Mouse (Mus musculus) lung, postnatal 0 days (tissue): ENCODE results near the gene Abcg5. TPM values are rescaled to one million over a fixed set of nuclear protein-coding genes. Genes with fewer than 3 reads are reported as not detected.

ENCODE experiments used
- ATAC-seq: fragments of 200-750 bp; cut with Nextera tagmentation; 2 replicates; pipeline ENCODE4 v1.8.0; 2017; ENCODE audit warnings: moderate library complexity
- DNase-seq: peaks from one replicate; pipeline ENCODE4 v3.0.0-alpha.2; 2016; ENCODE audit warnings: low spot score
- H3K27ac ChIP-seq: fragments of 300-500 bp; sonication (generic); 2 replicates; pipeline ENCODE4 v1.5.1; 2014; ENCODE audit warnings: antibody characterized with exemption, mild to moderate bottlenecking, low read length, mixed read lengths
- H3K27me3 ChIP-seq: fragments of 300-500 bp; sonication (generic); replicated peaks from 2 replicates; pipeline ENCODE4 v1.6.1; 2014; ENCODE audit warnings: low read length, mixed read lengths; ENCODE audit not compliant: insufficient read depth
- H3K36me3 ChIP-seq: fragments of 300-500 bp; sonication (generic); 2 replicates; pipeline ENCODE4 v1.6.1; 2014; ENCODE audit warnings: low read length, mixed read lengths; ENCODE audit not compliant: insufficient read depth
- H3K4me1 ChIP-seq: fragments of 300-500 bp; sonication (generic); 2 replicates; pipeline ENCODE4 v1.6.1; 2014; ENCODE audit warnings: antibody characterized with exemption, low read depth, low read length, mixed read lengths; ENCODE audit not compliant: insufficient read depth
- H3K4me2 ChIP-seq: fragments of 300-500 bp; sonication (generic); replicated peaks from 2 replicates; pipeline ENCODE4 v1.6.1; 2014; ENCODE audit warnings: low read depth, mild to moderate bottlenecking, low read length, moderate library complexity, mixed read lengths
- H3K4me3 ChIP-seq: fragments of 300-500 bp; sonication (generic); 2 replicates; pipeline ENCODE4 v1.5.1; 2014; ENCODE audit warnings: low read depth, low read length
- H3K9ac ChIP-seq: fragments of 300-500 bp; sonication (generic); replicated peaks from 2 replicates; pipeline ENCODE4 v1.6.1; 2014; ENCODE audit warnings: low read depth, mild to moderate bottlenecking
- H3K9me3 ChIP-seq: fragments of 300-500 bp; sonication (generic); 2 replicates; pipeline ENCODE4 v1.6.1; 2016; ENCODE audit warnings: low read length, mixed read lengths
- CTCF ChIP-seq: IDR thresholded peaks from 2 replicates; pipeline ENCODE4 v1.5.1; 2016; ENCODE audit warnings: antibody characterized with exemption, mild to moderate bottlenecking
- EP300 ChIP-seq: IDR thresholded peaks from 2 replicates; pipeline ENCODE4 v1.6.1; 2016; ENCODE audit warnings: antibody characterized with exemption, mild to moderate bottlenecking, control low read depth
- WGBS: fragments of 180-500 bp; shearing (Covaris S2); extraction: QIAGEN DNeasy Blood & Tissue Kit; methylation state at CpG from one replicate; pipeline ENCODE4 v1.1.7; 2014; 5-methylcytosine and 5-hydroxymethylcytosine counted together
- polyA plus RNA-seq: library from polyadenylated mRNA; unstranded; fragments of >200 nt; fragmentation: Nextera tagmentation; extraction: Ambion mirVana; gene quantifications from 2 replicates; pipeline ENCODE4 v1.2.1, GENCODE M21; 2015

Gene Abcg5
- polyA plus RNA-seq, 1 experiment from 2014 or later = 0.61 TPM

DNA sequence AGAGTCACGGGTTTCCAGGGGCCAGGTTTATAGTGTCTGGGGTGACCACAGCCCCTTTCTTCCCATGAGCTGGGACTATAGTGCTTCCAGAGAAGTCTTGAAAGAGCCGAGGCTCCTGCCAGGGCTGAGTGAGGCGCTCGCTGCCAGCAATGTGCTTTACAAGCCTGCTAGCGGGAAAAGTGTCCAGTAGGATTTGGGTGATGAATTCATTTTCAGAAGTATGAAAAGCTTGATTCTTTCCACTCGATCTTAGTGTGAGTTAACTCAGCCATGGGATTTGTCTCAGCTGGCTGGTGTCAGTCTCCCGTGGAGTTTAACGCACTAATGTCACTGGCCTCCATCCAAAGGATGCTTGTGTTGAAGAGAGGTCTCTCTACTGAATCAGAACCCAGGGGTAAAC is 46.5 kb downstream of the Abcg5 start:
- TF ChIP-seq EP300 = no peak
- TF ChIP-seq CTCF = no peak
- no peaks in the 10 kb centered on the region for H3K27me3 ChIP-seq
- H3K9me3 ChIP-seq = no peaks in the 10 kb centered on the region
- ATAC-seq (no peak), DNase-seq (no peak)
- H3K9ac ChIP-seq = no peak overlapping the region
- WGBS = 67% methylated on average over 8 of the region's 8 CpGs
- no peaks in the 10 kb centered on the region for H3K36me3 ChIP-seq
- no peak overlapping the region for H3K4me2 ChIP-seq
- H3K4me3 ChIP-seq = no peak overlapping the region
- no peak overlapping the region for H3K27ac ChIP-seq
- no peaks in the 10 kb centered on the region; the same call in 1 of the 2 replicates for H3K4me1 ChIP-seq

DNA sequence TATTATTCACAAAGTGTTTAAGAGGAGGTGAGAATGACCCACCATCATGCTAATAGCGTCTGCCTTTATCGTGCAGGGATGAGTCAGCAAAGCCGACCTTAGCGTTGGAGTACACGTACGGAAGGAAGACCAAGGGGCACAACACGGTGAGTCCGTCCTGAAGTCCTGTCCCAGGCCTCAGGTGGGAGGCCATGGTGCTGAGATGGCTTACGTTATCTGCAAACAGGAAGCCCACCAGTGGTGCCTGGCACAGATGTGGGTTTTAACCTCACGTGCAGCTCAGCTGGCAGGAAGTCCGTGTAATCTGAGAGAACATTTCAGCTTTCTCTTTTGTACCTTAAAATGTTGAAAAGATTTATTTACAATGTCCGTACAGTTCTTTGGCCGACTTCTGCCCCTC is 49.4 kb downstream of the Abcg5 start:
- Histone ChIP-seq H3K4me3 (no peak overlapping the region), H3K4me2 (no peak overlapping the region), H3K36me3 (no peaks in the 10 kb centered on the region), H3K27me3 (no peaks in the 10 kb centered on the region), H3K9ac (no peak overlapping the region), H3K4me1 (no peaks in the 10 kb centered on the region), H3K27ac (no peak overlapping the region), H3K9me3 (no peaks in the 10 kb centered on the region)
- no peak for TF ChIP-seq CTCF
- TF ChIP-seq EP300 = no peak
- no peak for ATAC-seq
- WGBS = 64% methylated on average over 13 of the region's 13 CpGs
- DNase-seq = no peak

DNA sequence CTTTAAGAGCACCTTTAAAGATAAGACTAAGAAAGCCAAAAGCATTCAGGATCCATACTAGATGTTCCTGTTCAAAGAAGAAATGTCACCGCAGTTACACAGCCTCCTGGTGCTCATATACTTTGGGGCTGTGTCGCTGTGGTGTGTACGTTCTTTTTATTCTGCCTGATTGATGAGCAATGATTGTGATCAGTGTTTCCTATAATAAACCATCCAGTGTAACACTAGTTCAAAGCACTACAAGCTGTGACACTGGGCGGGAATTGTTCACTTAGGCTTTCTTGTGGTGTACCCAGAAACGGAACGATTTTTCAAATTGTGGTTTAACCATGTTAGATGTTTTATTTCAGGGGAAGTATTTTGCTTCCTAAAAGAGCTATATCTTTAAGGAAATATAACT is 51.0 kb downstream of the Abcg5 start:
- H3K9me3 ChIP-seq = no peaks in the 10 kb centered on the region
- 88% methylated on average over 6 of the region's 6 CpGs for WGBS
- no peak overlapping the region for H3K9ac ChIP-seq
- TF ChIP-seq CTCF (no peak), EP300 (no peak)
- H3K36me3 ChIP-seq = no peaks in the 10 kb centered on the region
- no peak overlapping the region for H3K4me3 ChIP-seq
- H3K4me1 ChIP-seq = no peaks in the 10 kb centered on the region
- no peaks in the 10 kb centered on the region for H3K27me3 ChIP-seq
- no peak for ATAC-seq
- no peak overlapping the region for H3K27ac ChIP-seq
- H3K4me2 ChIP-seq = no peak overlapping the region
- no peak for DNase-seq

DNA sequence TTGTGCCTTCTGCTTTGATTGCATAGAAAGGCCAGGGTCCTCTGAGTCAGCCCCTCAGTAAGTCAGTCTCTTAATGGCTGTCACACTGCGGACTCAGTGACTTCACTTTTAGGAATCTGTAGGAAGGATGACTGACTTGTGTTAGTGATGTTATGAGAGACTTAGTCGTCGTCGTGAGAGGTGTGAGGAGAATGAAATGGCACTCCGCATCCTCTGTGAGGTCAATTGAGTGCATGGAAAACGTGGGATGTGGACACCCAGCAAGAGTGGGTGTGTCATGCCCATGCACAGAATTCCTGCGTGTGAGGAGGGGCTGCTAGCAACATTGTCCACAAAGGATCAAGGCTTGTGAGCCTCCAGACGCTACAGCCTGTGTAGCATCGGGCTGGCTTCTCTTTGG is 54.2 kb downstream of the Abcg5 start:
- no peak overlapping the region for H3K9ac ChIP-seq
- H3K9me3 ChIP-seq = no peaks in the 10 kb centered on the region
- H3K4me2 ChIP-seq = no peak overlapping the region
- TF ChIP-seq CTCF = no peak
- TF ChIP-seq EP300 = no peak
- DNase-seq = no peak
- H3K4me1 ChIP-seq = no peaks in the 10 kb centered on the region
- WGBS = 56% methylated on average over 9 of the region's 9 CpGs
- no peaks in the 10 kb centered on the region for H3K27me3 ChIP-seq
- ATAC-seq = no peak
- no peaks in the 10 kb centered on the region for H3K36me3 ChIP-seq
- H3K27ac ChIP-seq = no peak overlapping the region
- no peak overlapping the region for H3K4me3 ChIP-seq

DNA sequence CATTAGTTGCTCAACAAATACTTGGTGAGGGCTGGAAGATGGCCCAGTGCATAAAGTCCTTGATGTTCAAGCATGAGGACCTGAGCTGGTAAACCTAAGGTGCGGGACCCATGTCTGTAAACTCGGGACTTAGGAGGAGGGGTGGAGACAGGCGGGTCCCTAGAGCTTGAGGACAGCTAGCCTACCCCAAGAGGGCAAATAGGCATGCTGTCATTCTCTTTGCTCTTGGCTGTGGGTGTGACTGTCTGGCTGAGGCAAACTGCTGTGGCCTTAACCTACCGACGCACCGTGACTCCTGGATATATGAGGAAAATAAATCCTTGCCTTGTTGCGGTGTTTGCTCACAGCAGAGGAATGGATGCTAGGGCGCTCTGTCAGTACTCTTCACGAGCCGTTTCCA is 55.1 kb downstream of the Abcg5 start:
- TF ChIP-seq CTCF = no peak
- no peak for TF ChIP-seq EP300
- no peak overlapping the region for H3K9ac ChIP-seq
- H3K9me3 ChIP-seq = no peaks in the 10 kb centered on the region
- H3K4me2 ChIP-seq = no peak overlapping the region
- ATAC-seq (no peak), DNase-seq (no peak)
- no peaks in the 10 kb centered on the region for H3K27me3 ChIP-seq
- no peak overlapping the region for H3K27ac ChIP-seq
- H3K4me1 ChIP-seq = no peaks in the 10 kb centered on the region
- no peak overlapping the region for H3K4me3 ChIP-seq
- H3K36me3 ChIP-seq = no peaks in the 10 kb centered on the region
- WGBS = 77% methylated on average over 10 of the region's 10 CpGs

DNA sequence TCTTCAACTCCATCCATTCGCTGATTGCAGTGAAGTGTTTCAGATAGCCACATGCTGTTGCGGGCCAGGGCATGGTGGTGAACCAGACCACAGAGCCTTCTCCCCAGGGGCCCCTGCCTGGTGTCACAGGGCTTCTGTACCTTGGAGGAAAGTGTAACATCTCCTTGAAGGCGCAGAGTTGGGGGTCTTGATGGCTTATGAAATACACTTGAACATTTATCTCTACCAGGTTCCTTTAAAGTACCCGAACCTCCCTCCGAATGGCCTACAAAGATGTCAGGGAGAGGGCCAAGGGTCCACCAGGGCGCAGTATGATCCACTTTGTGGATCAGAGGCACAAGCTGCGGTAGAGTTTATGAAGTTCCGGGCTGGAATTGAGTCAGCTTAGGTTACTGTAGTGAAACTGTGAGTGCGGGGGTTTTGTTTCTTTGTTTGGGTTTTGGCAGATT is 55.9 kb downstream of the Abcg5 start:
- Histone ChIP-seq H3K4me3 (peak overlapping the region; percentile 47), H3K36me3 (no peaks in the 10 kb centered on the region), H3K9ac (0 out of 2 replicates have a peak overlapping the region, but pooled peaks have one; percentile 12), H3K4me2 (peak overlapping the region; percentile 78), H3K4me1 (no peaks in the 10 kb centered on the region), H3K9me3 (no peaks in the 10 kb centered on the region), H3K27ac (peak overlapping the region; percentile 38; the same call in 1 of the 2 replicates), H3K27me3 (no peaks in the 10 kb centered on the region)
- TF ChIP-seq CTCF (peak; percentile 34), EP300 (no peak)
- peak; percentile 43 for ATAC-seq
- peak; percentile 27 for DNase-seq
- 21% methylated on average over 9 of the region's 9 CpGs for WGBS
